Mouse (Mus musculus) CH12.LX (cell line): ENCODE data around the gene Tcam1. TPM values are rescaled to one million over a fixed set of nuclear protein-coding genes. Genes with fewer than 3 reads are reported as not detected.

ENCODE experiments used
- DNase-seq: peaks from one replicate; pipeline ENCODE4 v3.0.0-alpha.2; 2013; ENCODE audit errors: extremely low read depth
- H3K27ac ChIP-seq: 2 replicates; pipeline ENCODE4 v1.5.1; 2012; ENCODE audit warnings: low read depth, mild to moderate bottlenecking, control low read depth, moderate library complexity; ENCODE audit not compliant: insufficient read depth
- H3K27me3 ChIP-seq: replicated peaks from 2 replicates; pipeline ENCODE3; 2012; ENCODE audit warnings: inconsistent platforms
- H3K36me3 ChIP-seq, 2 experiments: replicated peaks in 1 of 2; 2 replicates each; pipeline versions ENCODE3 to v1.6.1; 2012; ENCODE audit warnings: inconsistent platforms in 1 of 2, low read length in 1 of 2, mild to moderate bottlenecking in 1 of 2, mixed read lengths in 1 of 2, moderate library complexity in 1 of 2; ENCODE audit not compliant: control insufficient read depth in 1 of 2, insufficient read depth in 1 of 2
- H3K4me1 ChIP-seq, 2 experiments: 2 replicates each; pipeline ENCODE4 v1.6.1; 2012; ENCODE audit warnings: inconsistent platforms in 1 of 2, moderate library complexity in 1 of 2; ENCODE audit not compliant: insufficient read depth in 2 of 2, control insufficient read depth in 1 of 2
- H3K4me2 ChIP-seq: 2 replicates; pipeline ENCODE4 v1.6.1; 2012; ENCODE audit warnings: low read depth, mild to moderate bottlenecking, control low read depth; ENCODE audit not compliant: poor library complexity, insufficient read depth, severe bottlenecking
- H3K4me3 ChIP-seq, 3 experiments: fragments of 150-350 bp in 1 of 3; sonication (generic) in 1 of 3; replicated peaks in 1 of 3; 2 replicates each; pipeline versions ENCODE3 to v1.5.1; 2011 to 2012; ENCODE audit warnings: low read depth in 2 of 3, low read length in 2 of 3, mild to moderate bottlenecking in 2 of 3, moderate library complexity in 2 of 3, control low read depth in 1 of 3, improper control_type of control experiment in 1 of 3, inconsistent platforms in 1 of 3, mixed read lengths in 1 of 3; ENCODE audit not compliant: poor library complexity in 1 of 3
- H3K79me2 ChIP-seq: replicated peaks from 2 replicates; pipeline ENCODE4 v1.6.1; 2012; ENCODE audit warnings: mild to moderate bottlenecking, moderate library complexity; ENCODE audit not compliant: control insufficient read depth, poor library complexity, insufficient read depth, severe bottlenecking; ENCODE audit errors: extremely low read depth
- H3K9ac ChIP-seq: 2 replicates; pipeline ENCODE4 v1.6.1; 2012; ENCODE audit warnings: low read depth, mild to moderate bottlenecking, control low read depth, moderate library complexity; ENCODE audit not compliant: insufficient read depth
- H3K9me3 ChIP-seq: replicated peaks from 2 replicates; pipeline ENCODE3; 2012; ENCODE audit warnings: low read length, inconsistent platforms, mixed read lengths
- BHLHE40 ChIP-seq: IDR thresholded peaks from 2 replicates; pipeline ENCODE4 v1.6.1; 2011; ENCODE audit warnings: mild to moderate bottlenecking, low read depth, low read length, improper control_type of control experiment
- CHD1 ChIP-seq: IDR thresholded peaks from 2 replicates; pipeline ENCODE4 v1.6.1; 2012; ENCODE audit warnings: low read depth, low read length, improper control_type of control experiment, inconsistent platforms
- CHD2 ChIP-seq: IDR thresholded peaks from 2 replicates; pipeline ENCODE4 v1.6.1; 2011; ENCODE audit warnings: low read length, improper control_type of control experiment
- CTCF ChIP-seq, 2 experiments: IDR thresholded peaks in 1 of 2; conservative IDR thresholded peaks in 1 of 2; 2 replicates each; pipeline ENCODE4 v1.5.1; 2011 to 2012; ENCODE audit warnings: low read depth in 2 of 2, low read length in 2 of 2, improper control_type of control experiment in 1 of 2, inconsistent platforms in 1 of 2, mild to moderate bottlenecking in 1 of 2, moderate library complexity in 1 of 2
- E2F4 ChIP-seq: IDR thresholded peaks from 2 replicates; pipeline ENCODE4 v1.6.1; 2011; ENCODE audit warnings: low read depth, low read length, improper control_type of control experiment; ENCODE audit not compliant: insufficient replicate concordance
- ELF1 ChIP-seq: IDR thresholded peaks from 2 replicates; pipeline ENCODE4 v1.6.1; 2014; ENCODE audit warnings: low read depth, mild to moderate bottlenecking, inconsistent platforms, low read length, improper control_type of control experiment
- EP300 ChIP-seq: IDR thresholded peaks from 2 replicates; pipeline ENCODE4 v1.6.1; 2011; ENCODE audit warnings: low read length, improper control_type of control experiment
- ETS1 ChIP-seq: conservative IDR thresholded peaks from 2 replicates; pipeline ENCODE4 v1.6.1; 2012; ENCODE audit warnings: low read depth, mild to moderate bottlenecking, inconsistent platforms, low read length, improper control_type of control experiment, moderate library complexity
- HCFC1 ChIP-seq: IDR thresholded peaks from 2 replicates; pipeline ENCODE4 v1.6.1; 2012; ENCODE audit warnings: low read depth, mild to moderate bottlenecking, inconsistent platforms, low read length, improper control_type of control experiment
- JUN ChIP-seq: IDR thresholded peaks from 2 replicates; pipeline ENCODE4 v1.6.1; 2011; ENCODE audit warnings: low read depth, mild to moderate bottlenecking, low read length, improper control_type of control experiment, moderate library complexity; ENCODE audit not compliant: insufficient read depth
- JUND ChIP-seq: conservative IDR thresholded peaks from 2 replicates; pipeline ENCODE4 v1.6.1; 2011; ENCODE audit warnings: low read depth, low read length, improper control_type of control experiment
- MEF2A ChIP-seq: IDR thresholded peaks from 2 replicates; pipeline ENCODE4 v1.6.1; 2014; ENCODE audit warnings: low read depth, mild to moderate bottlenecking, inconsistent platforms, low read length, improper control_type of control experiment, borderline replicate concordance
- MXI1 ChIP-seq: IDR thresholded peaks from 2 replicates; pipeline ENCODE4 v1.6.1; 2011; ENCODE audit warnings: mild to moderate bottlenecking, low read depth, low read length, improper control_type of control experiment
- MYC ChIP-seq: IDR thresholded peaks from 2 replicates; pipeline ENCODE4 v1.6.1; 2011; ENCODE audit warnings: low read depth, mild to moderate bottlenecking, improper control_type of control experiment, low read length
- NELFE ChIP-seq: IDR thresholded peaks from 2 replicates; pipeline ENCODE4 v1.6.1; 2011; ENCODE audit warnings: low read depth, low read length, improper control_type of control experiment
- NRF1 ChIP-seq: IDR thresholded peaks from 2 replicates; pipeline ENCODE4 v1.6.1; 2014; ENCODE audit warnings: low read depth, mild to moderate bottlenecking, inconsistent platforms, low read length, improper control_type of control experiment, moderate library complexity
- PAX5 ChIP-seq: IDR thresholded peaks from 2 replicates; pipeline ENCODE4 v1.6.1; 2012; ENCODE audit warnings: low read length, inconsistent platforms, mixed read lengths
- POLR2A ChIP-seq: IDR thresholded peaks from 2 replicates; pipeline ENCODE4 v1.6.1; 2011; ENCODE audit warnings: low read depth, mild to moderate bottlenecking, improper control_type of control experiment, low read length
- RCOR1 ChIP-seq: conservative IDR thresholded peaks from 2 replicates; pipeline ENCODE4 v1.6.1; 2012; ENCODE audit warnings: low read depth, mild to moderate bottlenecking, inconsistent platforms, low read length, improper control_type of control experiment
- TBP ChIP-seq: conservative IDR thresholded peaks from 2 replicates; pipeline ENCODE4 v1.6.1; 2011; ENCODE audit warnings: low read depth, low read length, improper control_type of control experiment
- UBTF ChIP-seq: IDR thresholded peaks from 2 replicates; pipeline ENCODE4 v1.6.1; 2012; ENCODE audit warnings: low read depth, mild to moderate bottlenecking, inconsistent platforms, low read length, improper control_type of control experiment, moderate library complexity
- USF1 ChIP-seq: IDR thresholded peaks from 2 replicates; pipeline ENCODE4 v1.6.1; 2014; ENCODE audit warnings: low read depth, mild to moderate bottlenecking, inconsistent platforms, low read length, improper control_type of control experiment
- USF2 ChIP-seq: conservative IDR thresholded peaks from 2 replicates; pipeline ENCODE4 v1.6.1; 2011; ENCODE audit warnings: low read depth, low read length, improper control_type of control experiment
- ZC3H11A ChIP-seq: IDR thresholded peaks from 2 replicates; pipeline ENCODE4 v1.6.1; 2012; ENCODE audit warnings: low read depth, mild to moderate bottlenecking, inconsistent platforms, low read length, improper control_type of control experiment
- ZNF384 ChIP-seq: IDR thresholded peaks from 2 replicates; pipeline ENCODE4 v1.6.1; 2012; ENCODE audit warnings: low read depth, low read length, improper control_type of control experiment, inconsistent platforms
- dilution Hi-C: fragments of 300-500 bp; cut with MboI; formaldehyde crosslinking; loops from 2 replicates; pipeline ENCODE4 v1.14.3; 2020; ENCODE audit warnings: low sequenced_read_pairs; ENCODE audit not compliant: extremely low pct_unique_long_range_greater_than_20kb, extremely low pct_ligation_motif_present
- in situ Hi-C: fragments of 300-500 bp; cut with MboI; formaldehyde crosslinking; loops from 3 replicates; pipeline ENCODE4 v1.14.3; 2019; ENCODE audit warnings: low sequenced_read_pairs, low pct_ligation_motif_present, low pct_unique_long_range_greater_than_20kb, mixed read lengths
- polyA plus RNA-seq: library from polyadenylated mRNA; unstranded; fragments of >175 nt; gene quantifications from 2 replicates; pipeline ENCODE4 v1.2.1, GENCODE M21; 2012; ENCODE audit warnings: low read depth; ENCODE audit not compliant: insufficient read length
- total RNA-seq, 2 experiments: library from RNA; depleted of rRNA; stranded (reverse); fragments of 300-350 nt in 1 of 2; fragments of >200 nt in 1 of 2; gene quantifications; 2 replicates each; pipeline ENCODE4 v1.2.3; 2012 to 2014

Gene Tcam1
- total and polyA plus RNA-seq, 3 experiments, result 0.82 to 5.9 (median 0.99) TPM

GRCm38 (mm10) chr11:106274374-106274773 is 2.1 kb upstream of the Tcam1 start:
- peaks cover 2% of the 10 kb centered on the region for H3K27me3 ChIP-seq
- H3K9ac ChIP-seq, result no peak overlapping the region
- in situ Hi-C loops, result no loop called here
- H3K4me3 ChIP-seq, result no peak overlapping the region
- no peak for TF ChIP-seq E2F4
- no peak for TF ChIP-seq NELFE
- TF ChIP-seq PAX5, result no peak
- TF ChIP-seq UBTF, result no peak
- TF ChIP-seq ZNF384, result no peak
- no peak for TF ChIP-seq ELF1
- no peak for TF ChIP-seq CHD1
- TF ChIP-seq CTCF (conservative IDR thresholded peaks at IDR 0.05 in 1 of 2, IDR thresholded peaks at IDR 0.05 in 1 of 2; ENCODE audit: low read depth in 2 of 2, low read length in 2 of 2), result no peak
- no peak for TF ChIP-seq ETS1
- TF ChIP-seq TBP, result no peak
- no peak for TF ChIP-seq USF2
- no peak for TF ChIP-seq ZC3H11A
- TF ChIP-seq USF1, result no peak
- TF ChIP-seq CHD2, result no peak
- TF ChIP-seq BHLHE40, result no peak
- no peak for TF ChIP-seq MYC
- TF ChIP-seq JUND, result no peak
- no peak for TF ChIP-seq MEF2A
- no peak for TF ChIP-seq MXI1
- TF ChIP-seq, all 38 proteins: peak for 0
- dilution Hi-C loops, result no loop called here
- H3K4me1 ChIP-seq, result peaks cover 15 to 38% of the 10 kb centered on the region in 2 experiments
- peaks cover 26% of the 10 kb centered on the region for H3K79me2 ChIP-seq
- DNase-seq, result no peak
- no peak overlapping the region for H3K27ac ChIP-seq
- no peaks in the 10 kb centered on the region for H3K9me3 ChIP-seq
- H3K4me2 ChIP-seq, result no peak overlapping the region
- peaks cover 0 to 7% of the 10 kb centered on the region in 2 experiments for H3K36me3 ChIP-seq

GRCm38 (mm10) chr11:106274971-106275411 is 1.5 kb upstream of the Tcam1 start:
- Histone ChIP-seq H3K4me3 (no peak overlapping the region), H3K36me3 (peaks cover 0 to 6% of the 10 kb centered on the region in 2 experiments), H3K9ac (no peak overlapping the region), H3K27me3 (peaks cover 2% of the 10 kb centered on the region), H3K4me1 (peaks cover 15 to 35% of the 10 kb centered on the region in 2 experiments), H3K79me2 (peaks cover 22% of the 10 kb centered on the region), H3K4me2 (no peak overlapping the region), H3K9me3 (no peaks in the 10 kb centered on the region), H3K27ac (no peak overlapping the region)
- in situ Hi-C loops, result no loop called here
- DNase-seq, result no peak
- dilution Hi-C loops, result no loop called here
- TF ChIP-seq ZNF384, result no peak
- no peak for TF ChIP-seq TBP
- TF ChIP-seq NRF1, result no peak
- no peak for TF ChIP-seq NELFE
- TF ChIP-seq EP300, result no peak
- no peak for TF ChIP-seq HCFC1
- TF ChIP-seq UBTF, result no peak
- no peak for TF ChIP-seq JUN
- no peak for TF ChIP-seq RCOR1
- TF ChIP-seq JUND, result no peak
- no peak for TF ChIP-seq POLR2A
- TF ChIP-seq MEF2A, result no peak
- TF ChIP-seq, all 38 proteins: peak for 0
